Mouse (Mus musculus): Measurements from ENCODE around the gene Usp28. TPM values are rescaled to one million over a fixed set of nuclear protein-coding genes. Genes with fewer than 3 reads are reported as not detected.
"Not testable (repeated sequence)": the region's sequence is repeated elsewhere in the genome, so short reads cannot be mapped to it uniquely, and the experiment has no call there.

Gene Usp28
- 5.8 and 6.0 TPM in 2 replicates for polyA plus RNA-seq (2012; rRNA removed)

DNA sequence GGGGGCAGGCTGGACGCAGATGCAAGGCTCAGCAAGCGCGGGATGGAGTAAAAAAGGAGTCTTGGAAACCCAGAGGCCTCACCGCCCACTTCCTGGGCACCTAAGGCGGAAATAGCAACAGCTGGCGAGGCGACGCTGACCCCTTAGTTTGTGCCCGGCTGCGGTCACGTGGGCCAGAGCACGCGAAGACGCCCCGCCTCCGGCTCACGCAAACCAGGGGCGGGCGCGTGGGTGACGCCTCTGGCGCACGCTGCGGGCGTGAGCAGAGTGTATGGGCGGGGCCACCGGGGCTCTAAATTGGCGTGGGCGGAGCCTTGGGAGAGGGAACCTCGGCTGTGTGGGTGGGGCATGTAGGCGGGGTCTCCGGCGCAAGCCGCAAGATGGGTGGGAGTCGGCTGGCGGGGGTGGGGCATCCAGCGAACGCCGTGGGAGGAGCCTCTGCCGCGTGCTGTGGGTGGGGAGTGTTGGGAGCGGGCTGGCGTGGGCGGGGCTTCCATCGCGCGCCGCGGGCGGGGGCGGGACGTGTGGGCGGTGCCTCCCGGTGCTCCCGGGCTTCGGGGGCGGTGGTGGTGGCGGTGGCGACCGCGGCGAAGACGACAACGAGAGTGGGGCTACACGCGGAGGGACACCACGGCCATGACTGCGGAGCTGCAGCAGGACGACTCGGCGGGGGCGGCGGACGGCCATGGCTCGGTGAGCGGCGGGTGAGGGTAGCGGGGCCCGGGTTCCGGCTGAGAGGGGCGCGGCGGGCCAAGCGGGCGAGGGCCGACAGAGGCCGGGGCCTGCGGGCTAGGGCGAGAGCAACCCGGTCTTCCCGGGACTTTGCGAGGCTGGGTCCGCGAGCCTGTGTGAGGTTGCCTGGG is at the start of gene Usp28:
Gene Usp28, plus strand, starts transcription at position 531 of the 863 bp plus-strand sequence.
- DNase-seq (ENCODE audit: low read depth), result no peak

DNA sequence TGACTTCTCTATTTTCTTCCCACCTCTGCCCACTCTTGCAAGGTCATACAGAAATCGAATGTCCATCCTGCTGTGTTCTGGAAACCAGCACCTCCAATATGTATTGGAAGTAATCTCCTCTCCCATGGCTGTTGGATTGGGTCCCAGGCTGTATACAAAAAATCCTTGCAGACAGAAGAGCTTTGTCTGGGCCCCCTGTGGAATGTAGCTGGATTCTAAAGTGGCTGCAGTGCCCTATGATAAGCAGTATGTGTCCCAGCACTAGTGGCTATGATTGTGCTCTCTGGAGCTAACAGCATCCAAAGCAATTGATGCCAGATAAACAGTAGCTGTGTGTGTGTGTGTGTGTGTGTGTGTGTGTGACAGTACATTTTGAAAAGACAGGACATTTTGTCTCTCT is 42.8 kb upstream of the Usp28 start:
- DNase-seq (ENCODE audit: low read depth), result no peak

DNA sequence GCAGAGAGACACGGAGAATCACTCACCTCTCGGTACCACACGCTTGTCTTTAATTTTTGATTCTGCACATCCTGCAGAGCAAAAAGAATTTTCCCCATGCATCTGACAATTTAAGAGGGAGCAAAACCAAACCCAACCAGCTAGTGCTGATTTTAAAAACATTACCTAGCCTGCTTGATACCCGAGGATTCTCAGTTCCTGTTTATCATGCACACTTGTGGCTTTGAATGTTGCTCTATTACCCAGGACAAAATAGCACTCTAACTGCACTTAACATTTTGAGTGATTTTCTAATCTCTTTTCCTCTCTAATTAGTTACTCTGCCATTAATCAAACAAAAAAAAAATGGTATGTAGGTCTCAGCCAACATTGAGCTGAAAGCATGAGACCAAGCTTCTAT is 37.6 kb upstream of the Usp28 start:
- DNase-seq (ENCODE audit: low read depth), result no peak

DNA sequence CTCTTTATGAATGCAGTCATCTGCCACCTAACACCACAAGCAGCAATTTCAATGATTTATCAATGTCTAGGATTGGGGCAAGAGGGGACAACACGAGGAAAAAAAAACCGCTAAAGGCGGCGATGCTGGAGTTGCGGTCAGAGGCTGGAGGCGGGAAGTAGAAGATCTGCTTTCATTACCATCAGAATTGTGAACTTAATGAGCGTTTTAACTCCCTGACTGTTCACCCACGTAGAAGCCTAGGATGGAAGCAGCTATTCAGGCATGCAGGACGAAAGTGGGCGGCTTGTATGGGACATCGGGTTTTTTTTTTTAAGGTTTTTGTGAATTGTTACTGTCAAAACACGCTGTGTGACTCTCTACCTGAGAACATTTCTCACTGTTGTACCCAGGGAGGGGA is 23.9 kb upstream of the Usp28 start:
- DNase-seq (ENCODE audit: low read depth), result no peak

DNA sequence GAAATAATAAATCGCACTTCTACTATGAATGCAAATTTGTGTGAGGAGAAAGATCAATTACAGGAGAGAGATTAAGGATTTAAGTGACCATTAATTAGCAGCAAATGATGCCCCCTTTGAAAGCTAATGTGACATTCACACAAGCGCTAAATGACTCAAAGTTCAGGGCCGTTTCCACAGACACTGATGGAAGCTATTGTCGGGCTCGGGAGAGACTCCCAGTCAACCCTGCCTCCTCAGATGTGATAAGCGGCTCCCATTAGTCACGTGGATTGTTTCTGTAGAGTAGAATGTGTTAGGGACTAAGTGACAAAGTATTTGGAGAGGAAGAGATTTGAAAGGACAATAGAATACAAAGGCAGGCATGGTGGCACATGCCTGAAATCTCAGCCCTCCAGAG is 23.0 kb upstream of the Usp28 start:
- no peak for DNase-seq (ENCODE audit: low read depth)

DNA sequence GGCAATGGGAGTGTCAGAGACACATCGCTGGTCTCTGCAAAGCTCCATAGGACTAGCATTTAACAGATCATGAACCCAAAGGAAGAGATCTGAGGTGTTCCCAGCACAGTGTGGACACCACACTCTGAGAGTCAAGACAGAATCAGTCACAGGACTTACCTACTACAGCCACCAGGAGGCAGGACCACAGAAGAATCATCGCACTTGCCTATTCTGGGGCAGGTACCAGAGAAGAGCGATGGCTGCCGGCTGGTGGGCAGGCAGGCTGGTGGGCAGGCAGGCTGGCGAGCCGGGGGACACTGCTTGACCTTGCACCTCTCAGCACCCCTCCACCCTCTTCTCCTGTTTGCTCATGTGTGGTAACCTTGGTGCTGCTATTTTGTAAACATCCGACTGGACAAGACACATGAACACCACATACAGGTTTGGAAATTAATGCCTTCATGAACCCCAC is 20.6 kb upstream of the Usp28 start, which contains the start of gene Htr3b:
Gene Htr3b, minus strand, starts transcription at position 404 of the 454 bp plus-strand sequence.
- DNase-seq (ENCODE audit: low read depth), result no peak

DNA sequence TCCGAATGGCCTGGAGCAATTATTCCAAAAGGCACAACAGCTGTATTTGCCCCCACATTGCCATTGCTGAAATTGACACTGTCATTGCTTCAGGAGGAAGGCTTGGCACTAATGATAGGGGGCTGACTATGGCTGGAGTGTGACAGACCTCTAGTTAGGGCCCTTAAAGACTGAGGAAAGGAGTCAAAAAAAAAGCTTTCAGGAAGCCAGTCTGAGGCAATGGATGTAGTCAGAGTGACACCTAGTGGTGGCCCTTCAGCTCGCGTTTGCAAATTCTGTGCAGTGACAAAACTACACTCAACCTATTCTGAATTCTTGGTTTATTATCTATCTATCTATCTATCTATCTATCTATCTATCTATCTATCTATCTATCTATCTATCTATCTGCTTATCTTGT is 12.7 kb upstream of the Usp28 start:
- no peak for DNase-seq (ENCODE audit: low read depth)

DNA sequence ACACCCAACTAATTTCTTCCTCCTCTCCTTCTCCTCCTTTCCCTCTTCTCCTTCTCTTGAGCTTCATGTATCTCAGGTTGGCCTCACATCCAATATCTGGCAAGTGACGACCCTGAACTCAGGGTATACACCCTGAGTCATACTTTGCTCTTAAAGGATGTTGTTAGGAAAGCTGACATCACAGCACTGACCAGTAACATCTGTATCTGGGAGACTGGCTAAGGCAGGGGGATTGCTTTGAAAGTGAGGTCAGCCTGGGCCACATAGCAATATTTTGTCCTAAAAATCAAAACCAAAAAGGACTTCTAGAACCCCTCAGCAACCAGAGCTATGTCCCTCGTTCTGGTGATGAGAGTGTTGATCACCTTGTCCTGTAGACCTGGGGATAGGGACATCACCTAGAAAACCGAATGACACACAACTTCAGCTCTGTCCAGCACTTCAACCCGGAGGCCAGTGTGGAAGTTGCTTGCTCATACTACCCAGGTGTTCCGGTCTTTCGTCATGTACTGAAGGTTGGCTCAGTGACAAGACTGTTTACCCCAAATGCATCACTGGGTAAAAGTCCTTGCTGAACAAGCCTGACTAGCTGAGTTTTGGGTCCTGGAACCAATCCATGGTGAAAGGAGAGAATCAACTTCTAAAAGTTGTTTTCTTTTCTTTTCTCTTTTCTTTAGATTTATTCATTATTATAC is 8.4 kb upstream of the Usp28 start:
- DNase-seq (ENCODE audit: low read depth), result no peak

DNA sequence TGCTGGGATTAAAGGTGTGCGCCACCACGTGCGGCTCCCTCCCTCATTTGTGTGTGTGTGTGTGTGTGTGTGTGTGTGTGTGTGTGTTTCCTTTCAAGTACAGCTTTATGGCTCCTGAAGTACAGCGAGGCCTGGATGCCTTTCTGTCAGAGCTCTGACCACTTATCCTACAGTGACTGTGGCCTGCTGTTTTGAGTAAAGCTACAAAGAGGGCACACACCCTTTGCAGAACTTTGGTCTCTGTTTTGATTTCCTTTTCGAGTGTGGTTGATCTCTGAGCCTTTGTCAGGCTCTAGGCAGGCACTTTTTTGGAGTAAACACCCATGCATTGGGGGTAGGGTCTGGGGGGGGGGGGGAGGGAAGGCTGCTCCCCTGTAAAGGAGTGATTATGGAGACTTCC is 4.8 kb upstream of the Usp28 start:
- DNase-seq (ENCODE audit: low read depth), result no peak

DNA sequence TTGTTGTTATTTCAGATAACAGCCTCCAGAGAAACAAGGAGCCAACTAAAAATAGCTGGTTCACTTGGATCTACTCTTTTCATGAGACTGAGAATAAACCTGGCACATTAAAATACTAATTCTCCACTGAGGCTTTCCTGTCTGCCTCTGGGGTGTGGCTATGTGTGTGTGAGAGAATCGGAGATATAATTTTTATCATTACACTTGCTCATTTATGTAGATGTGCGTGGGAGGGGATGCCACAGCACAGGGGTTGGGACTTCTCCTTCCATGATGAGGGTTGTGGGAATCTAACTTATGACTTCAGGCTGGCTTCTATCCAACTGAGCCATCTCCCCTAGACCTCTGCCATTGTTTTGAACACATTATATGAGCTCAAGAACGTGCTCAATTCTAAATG is 4.4 kb upstream of the Usp28 start:
- no peak for DNase-seq (ENCODE audit: low read depth)

DNA sequence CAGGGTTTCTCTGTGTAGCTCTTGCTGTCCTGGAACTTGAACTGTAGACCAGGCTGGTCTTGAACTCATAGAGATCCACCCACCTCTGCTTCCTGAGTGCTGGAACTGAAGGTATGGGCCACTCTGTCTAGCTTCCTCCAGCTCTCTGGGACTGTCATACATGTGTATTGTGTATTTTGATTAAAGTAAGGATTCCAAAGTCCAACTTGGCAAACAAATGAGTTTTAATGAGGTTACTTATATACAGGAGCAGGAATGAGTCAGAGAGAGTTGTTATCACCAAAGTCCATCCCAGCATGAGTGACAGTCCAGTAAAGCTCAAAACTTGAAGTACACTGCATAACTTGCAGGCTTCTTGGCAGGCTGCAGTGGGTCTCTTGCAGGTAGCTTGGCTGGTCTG is 3.3 kb upstream of the Usp28 start:
- DNase-seq (ENCODE audit: low read depth), result no peak

DNA sequence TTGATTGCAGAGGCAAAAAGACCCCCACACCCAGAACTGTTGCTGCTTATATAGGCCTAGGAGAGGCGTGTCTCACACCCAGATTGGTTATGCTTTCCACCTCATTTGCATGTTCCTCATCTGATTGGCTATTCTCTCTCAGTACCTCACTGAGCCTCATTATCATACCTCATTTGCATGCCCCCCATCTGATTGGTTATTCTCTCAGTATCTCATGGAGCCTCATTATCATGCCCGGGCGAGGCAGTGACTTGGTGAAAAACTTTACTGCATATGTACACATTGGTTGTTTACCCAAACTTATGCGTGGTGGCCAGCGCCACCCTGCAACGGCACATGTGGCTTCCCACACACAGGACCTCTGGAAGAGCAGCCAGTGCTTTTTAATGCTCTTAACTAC is 1.4 kb upstream of the Usp28 start:
- DNase-seq (ENCODE audit: low read depth), result not testable (repeated sequence)

DNA sequence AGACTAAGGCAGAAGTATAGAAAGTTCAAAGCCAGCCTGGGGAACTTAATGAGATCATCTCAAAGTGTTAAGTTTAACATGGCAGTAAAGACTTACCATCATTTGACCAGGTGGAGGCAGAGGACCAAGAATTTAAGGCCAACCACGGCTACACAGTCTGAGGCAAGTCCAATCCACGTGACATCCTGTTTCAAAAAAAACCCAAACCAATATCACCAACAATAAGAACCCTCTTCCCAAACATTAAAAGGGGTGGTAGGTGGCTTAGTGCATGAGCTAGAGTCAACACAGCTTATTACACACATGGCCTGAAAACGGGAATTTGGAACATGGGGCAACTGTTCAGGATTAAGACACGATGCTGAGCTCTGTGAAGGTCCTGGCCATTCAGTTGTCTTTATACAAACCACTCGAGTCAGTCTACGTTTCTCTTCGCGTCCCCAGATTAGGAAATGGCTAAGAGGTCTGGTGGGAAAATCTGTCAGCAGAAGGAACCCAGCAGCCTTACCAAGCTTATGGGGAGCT is 793 bp upstream of the Usp28 start:
- DNase-seq (ENCODE audit: low read depth), result no peak

DNA sequence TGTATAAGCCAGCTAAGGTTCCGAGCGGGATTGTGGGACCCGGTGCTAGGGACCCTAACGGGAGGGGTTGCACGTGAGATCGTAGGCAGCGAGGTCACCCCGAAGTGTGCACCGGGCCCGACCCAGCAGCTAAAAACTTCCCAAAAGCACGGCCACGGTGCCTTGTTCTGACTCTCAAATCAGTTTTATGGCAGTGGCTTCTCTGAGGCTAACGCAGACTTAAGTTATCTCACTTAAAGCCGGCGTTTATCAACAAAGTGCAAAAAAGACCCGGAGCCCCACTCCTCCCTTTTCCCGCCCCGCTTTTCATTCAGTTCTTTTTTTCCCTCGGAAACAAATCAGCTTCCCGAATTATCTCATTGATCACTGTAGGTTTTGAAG is 523 bp downstream of the Usp28 start:
- no peak for DNase-seq (ENCODE audit: low read depth)

DNA sequence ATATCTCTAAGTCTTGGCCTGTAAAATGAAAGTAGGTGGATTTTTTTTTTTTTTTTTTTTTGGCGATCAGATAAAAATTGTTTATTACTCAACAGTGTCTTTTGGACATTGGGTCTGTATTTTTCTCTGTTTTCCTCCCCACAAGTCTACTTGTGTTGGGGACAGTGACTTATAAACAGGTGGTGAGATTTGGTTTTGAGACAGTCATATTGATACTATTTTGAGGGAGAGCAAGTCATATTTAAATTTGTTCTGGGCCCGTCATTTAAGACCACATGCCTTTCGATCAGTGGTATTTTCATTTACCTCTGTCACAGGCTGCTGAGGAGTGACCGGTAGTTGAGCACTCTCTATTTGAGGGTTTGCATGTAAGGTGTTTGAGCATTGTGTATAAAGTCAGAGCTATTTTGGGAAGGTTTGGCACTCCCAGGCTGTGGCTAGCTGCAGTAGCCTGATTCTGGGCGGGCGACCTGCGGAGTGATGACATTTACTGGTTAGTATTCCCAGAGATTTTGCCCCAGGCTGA is 1.5 kb downstream of the Usp28 start:
- no peak for DNase-seq (ENCODE audit: low read depth)

DNA sequence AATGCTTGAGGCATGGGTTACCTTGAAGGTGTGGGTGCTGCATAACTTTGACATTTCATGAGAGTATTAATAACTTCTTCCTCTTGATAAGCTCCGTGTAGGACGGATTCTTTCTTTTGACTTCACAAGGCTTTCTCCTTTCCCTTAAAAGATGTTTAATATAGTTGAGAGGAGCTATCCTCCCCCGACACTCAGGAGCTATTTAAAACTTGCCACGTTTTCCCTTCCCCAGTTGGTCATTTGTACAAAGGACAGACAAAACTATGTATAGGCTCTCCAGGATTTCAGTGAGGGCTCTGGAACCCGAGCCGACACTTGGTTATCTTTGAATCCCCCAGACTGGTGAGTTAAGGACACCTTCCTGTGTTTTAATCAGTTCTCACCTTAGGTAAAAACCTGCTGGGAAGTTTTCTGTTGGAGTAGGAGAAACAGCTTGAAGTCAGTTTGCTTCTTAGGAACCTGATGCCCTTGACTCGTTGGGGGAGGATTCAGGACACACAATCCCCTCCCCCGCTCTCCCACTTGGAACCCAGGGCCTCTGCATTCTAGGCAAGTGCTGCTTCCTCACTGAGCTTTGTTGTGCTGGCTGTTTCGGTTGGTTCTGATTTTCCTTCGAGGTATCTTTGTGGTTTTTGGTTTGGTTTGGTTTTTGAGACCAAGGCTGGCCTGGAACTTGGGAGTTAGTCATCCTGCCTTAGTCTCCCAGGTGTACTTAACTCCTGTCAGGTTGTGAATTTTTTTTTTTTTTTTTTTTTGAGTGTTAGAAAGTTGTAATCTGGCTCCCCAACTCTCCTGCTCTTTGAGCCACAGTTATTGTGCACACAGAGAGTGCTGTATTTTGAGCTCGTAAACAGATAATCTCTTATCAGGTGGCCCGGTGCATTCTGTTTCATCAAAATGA is 2.3 kb downstream of the Usp28 start:
- DNase-seq (ENCODE audit: low read depth), result no peak

DNA sequence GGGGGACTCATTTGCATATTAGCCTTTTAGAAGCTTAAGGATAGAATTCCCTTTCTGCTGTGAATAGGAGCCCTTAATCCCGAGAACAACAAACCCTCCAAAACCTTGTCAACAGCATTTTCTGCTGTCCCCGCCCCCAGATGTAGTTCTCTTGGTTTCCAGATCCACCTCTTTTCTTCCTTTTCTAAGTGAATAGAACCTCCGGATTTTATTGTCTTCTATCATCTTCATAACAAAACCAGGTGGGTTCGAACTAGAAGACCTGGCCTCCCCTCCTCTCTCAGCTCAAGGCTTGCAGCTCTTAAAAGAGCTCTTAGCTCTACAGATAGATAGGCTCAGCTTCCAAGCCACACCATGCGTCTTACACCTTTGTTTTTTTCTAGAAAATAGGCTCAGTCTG is 6.5 kb downstream of the Usp28 start:
- DNase-seq (ENCODE audit: low read depth), result no peak

DNA sequence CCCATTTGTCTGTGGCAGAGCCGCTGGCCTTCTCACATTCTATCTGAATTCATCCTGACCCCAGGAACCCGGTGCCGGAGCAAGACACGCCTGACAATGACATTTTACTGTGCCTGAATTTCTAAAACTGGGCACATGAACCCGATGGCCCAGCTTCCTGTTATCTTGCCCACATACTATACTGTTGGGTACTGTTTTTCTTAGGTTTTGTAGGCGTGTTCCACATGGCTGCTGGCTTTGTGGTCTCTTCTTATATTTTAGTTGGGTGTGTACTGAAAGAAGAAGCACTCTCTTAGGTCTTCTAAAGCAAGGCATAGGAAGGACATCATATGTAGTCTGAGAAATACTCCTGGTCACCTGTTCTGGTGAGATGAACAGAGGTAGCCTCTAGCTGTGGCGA is 9.6 kb downstream of the Usp28 start:
- no peak for DNase-seq (ENCODE audit: low read depth)

DNA sequence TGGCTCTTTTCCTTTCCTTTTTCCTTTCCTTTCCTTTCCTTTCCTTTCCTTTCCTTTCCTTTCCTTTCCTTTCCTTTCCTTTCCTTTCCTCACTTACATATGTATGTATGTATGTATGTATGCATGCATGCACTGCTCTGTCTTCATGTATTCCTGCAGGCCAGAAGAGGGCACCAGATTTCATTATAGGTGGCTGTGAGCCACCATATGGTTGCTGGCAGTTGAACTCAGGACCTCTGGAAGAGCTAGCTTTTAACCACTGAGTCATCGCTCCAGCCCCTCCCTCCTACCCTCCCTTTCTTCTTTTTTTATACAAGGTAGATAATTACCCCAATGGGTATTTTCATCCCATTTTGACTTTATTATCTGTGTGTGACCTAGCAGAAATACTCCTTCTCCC is 10.6 kb downstream of the Usp28 start:
- no peak for DNase-seq (ENCODE audit: low read depth)

DNA sequence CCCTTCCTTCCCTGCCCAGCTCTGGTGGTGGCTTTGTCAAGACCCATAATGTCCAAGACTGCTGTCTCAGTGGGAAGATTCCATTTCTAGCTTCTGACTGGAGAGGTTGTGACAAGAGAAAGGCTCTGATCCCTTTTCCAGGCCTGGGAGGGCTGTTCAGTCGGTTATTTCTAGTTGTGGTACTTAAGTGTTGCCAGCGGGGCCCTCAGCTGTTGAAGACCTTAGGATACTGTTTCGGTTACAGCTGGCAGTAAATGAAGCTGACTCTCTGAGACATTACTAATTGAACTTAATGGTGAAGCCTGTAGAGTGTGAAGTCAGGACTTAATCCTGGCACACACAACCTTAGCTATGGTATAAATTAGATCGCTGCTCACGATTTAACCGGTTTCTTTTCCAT is 14.1 kb downstream of the Usp28 start:
- no peak for DNase-seq (ENCODE audit: low read depth)

DNA sequence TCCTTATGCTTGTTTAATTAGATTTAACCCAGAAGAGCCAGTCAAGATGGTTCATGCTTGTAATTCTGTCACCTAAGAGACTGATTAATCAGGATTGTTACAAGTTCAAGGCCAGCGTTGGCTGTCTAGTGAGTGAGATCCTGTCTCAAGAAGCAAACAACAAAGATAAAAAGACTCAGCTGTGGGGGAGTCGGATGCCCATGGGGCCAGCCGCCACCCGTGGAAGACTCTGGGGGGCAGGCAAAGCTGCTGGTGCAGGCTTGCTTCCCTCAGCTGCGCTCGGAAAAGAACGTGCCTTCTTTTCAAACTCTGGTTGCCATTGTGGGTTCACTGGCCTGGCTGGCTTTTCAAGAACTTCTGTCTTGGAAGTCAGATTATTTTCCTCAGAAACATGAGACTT is 30.6 kb downstream of the Usp28 start:
- DNase-seq (ENCODE audit: low read depth), result no peak

DNA sequence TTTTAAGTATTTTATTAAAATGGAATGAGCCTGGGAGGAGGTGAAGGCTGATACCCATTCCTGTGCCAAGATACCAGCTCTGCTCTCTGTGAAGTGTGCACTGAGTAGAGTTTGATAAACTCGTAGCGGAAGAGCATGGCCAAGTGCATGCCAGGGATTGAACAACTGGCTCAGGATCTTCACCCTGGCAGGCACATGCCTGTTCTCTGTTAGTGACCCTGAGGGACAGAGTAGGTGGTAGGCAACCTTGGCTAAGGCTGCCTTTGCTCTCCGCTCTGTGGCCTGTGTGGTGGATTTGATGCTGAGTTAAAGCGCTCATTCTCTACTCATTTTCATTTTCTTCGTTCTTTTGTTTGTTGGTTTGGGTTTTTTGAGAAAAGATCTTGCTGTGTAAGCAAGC is 36.1 kb downstream of the Usp28 start:
- no peak for DNase-seq (ENCODE audit: low read depth)
